Mouse (Mus musculus): Measurements from ENCODE around the gene Ldlrad2.

DNA sequence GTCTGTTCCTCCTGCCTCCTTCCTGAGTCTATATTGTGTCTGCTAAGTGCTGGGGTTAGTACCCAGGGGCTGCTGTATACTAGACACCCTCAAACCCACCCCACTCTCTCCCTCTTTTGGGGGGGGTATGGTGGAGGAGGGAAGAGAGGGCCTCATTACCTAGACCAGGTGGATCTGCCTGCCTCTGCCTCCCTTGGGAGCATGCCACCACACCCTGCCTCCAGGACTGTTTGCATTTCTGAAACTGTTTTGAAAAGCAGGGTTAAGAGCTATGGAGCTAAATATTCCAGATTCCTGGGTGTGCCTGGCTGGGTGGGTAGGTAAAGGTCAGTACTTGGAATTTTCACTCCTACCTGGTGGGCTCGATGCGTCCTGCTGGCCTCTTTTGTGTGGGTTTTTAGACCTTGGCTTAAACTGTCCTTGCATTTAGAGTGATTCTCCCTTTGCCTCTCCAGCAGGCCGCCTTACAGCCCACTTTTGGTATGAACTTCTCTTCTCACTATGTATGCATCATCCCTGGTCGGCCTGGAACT lies 22.8 kb upstream of the Ldlrad2 start:
- TF ChIP-seq FLI1 (IDR thresholded peaks at IDR 0.05; ENCODE audit: low read length) (no peak), GATA1 (IDR thresholded peaks at IDR 0.05; ENCODE audit: borderline replicate concordance, low read length) (no peak)

All from megakaryocyte, embryonic 14.5 days (primary cell).